Mouse (Mus musculus) stomach, embryonic 14.5 days (tissue): ENCODE results near the gene Naif1. TPM values are rescaled to one million over a fixed set of nuclear protein-coding genes. Genes with fewer than 3 reads are reported as not detected.

ENCODE experiments used
- ATAC-seq: fragments of 200-750 bp; cut with Nextera tagmentation; 2 replicates; pipeline ENCODE4 v1.8.0; 2017; ENCODE audit warnings: low read depth, moderate TSS enrichment; ENCODE audit not compliant: insufficient number of reproducible peaks, insufficient read depth, low FRiP score
- H3K27ac ChIP-seq: fragments of 300-500 bp; sonication (generic); 2 replicates; pipeline ENCODE4 v1.5.1; 2014; ENCODE audit warnings: mild to moderate bottlenecking, low read length, moderate library complexity, mixed read lengths
- H3K27me3 ChIP-seq: fragments of 300-500 bp; sonication (generic); 2 replicates; pipeline ENCODE4 v1.6.1; 2014; ENCODE audit warnings: low read length, control low read depth, mixed read lengths; ENCODE audit not compliant: control insufficient read depth, insufficient read depth
- H3K36me3 ChIP-seq: fragments of 300-500 bp; sonication (generic); 2 replicates; pipeline ENCODE4 v1.6.1; 2014; ENCODE audit warnings: mild to moderate bottlenecking, control low read depth, low read length, moderate library complexity, mixed read lengths; ENCODE audit not compliant: control insufficient read depth, insufficient read depth
- H3K4me1 ChIP-seq: fragments of 300-500 bp; sonication (generic); 2 replicates; pipeline ENCODE4 v1.6.1; 2014; ENCODE audit warnings: low read length, control low read depth, mixed read lengths; ENCODE audit not compliant: control insufficient read depth, insufficient read depth
- H3K4me2 ChIP-seq: fragments of 300-500 bp; sonication (generic); replicated peaks from 2 replicates; pipeline ENCODE4 v1.6.1; 2014; ENCODE audit warnings: low read depth, low read length, control low read depth
- H3K4me3 ChIP-seq: fragments of 300-500 bp; sonication (generic); 2 replicates; pipeline ENCODE4 v1.5.1; 2014; ENCODE audit warnings: low read depth, low read length, control low read depth
- H3K9ac ChIP-seq: fragments of 300-500 bp; sonication (generic); replicated peaks from 2 replicates; pipeline ENCODE4 v1.6.1; 2014; ENCODE audit warnings: low read depth, mild to moderate bottlenecking, control low read depth, low read length, moderate library complexity, mixed read lengths
- H3K9me3 ChIP-seq: fragments of 300-500 bp; sonication (generic); 2 replicates; pipeline ENCODE4 v1.6.1; 2016; ENCODE audit warnings: low read depth, low read length, control low read depth; ENCODE audit not compliant: control insufficient read depth
- WGBS: fragments of 180-500 bp; shearing (Covaris S2); extraction: QIAGEN DNeasy Blood & Tissue Kit; methylation state at CpG from one replicate; pipeline ENCODE4 v1.1.7; 2014; 5-methylcytosine and 5-hydroxymethylcytosine counted together
- polyA plus RNA-seq: library from polyadenylated mRNA; unstranded; fragments of >200 nt; fragmentation: Nextera tagmentation; extraction: Ambion mirVana; gene quantifications from 2 replicates; pipeline ENCODE4 v1.2.1, GENCODE M21; 2014

The Naif1 gene
- polyA plus RNA-seq, 1 experiment from 2014 or later, result 5.6 TPM

GRCm38 (mm10) chr2:32430701-32431676, 19.3 kb upstream of the Naif1 start:
- Histone ChIP-seq H3K4me2 (peak overlapping the region; percentile 54), H3K9ac (no peak overlapping the region; the same call in 1 of the 2 replicates), H3K9me3 (no peaks in the 10 kb centered on the region), H3K36me3 (no peaks in the 10 kb centered on the region), H3K27ac (peak overlapping the region; percentile 78), H3K27me3 (no peaks in the 10 kb centered on the region), H3K4me3 (peak overlapping the region; percentile 32), H3K4me1 (peaks cover 36% of the 10 kb centered on the region)
- peak; percentile 85 for ATAC-seq
- 7% methylated on average over 18 of the region's 18 CpGs for WGBS

GRCm38 (mm10) chr2:32436686-32437372, 13.4 kb upstream of the Naif1 start:
- WGBS, result 58% methylated on average over 3 of the region's 3 CpGs
- Histone ChIP-seq H3K9me3 (no peaks in the 10 kb centered on the region), H3K27me3 (no peaks in the 10 kb centered on the region), H3K4me1 (peaks cover 9% of the 10 kb centered on the region; the same call in 1 of the 2 replicates), H3K27ac (no peak overlapping the region), H3K4me2 (no peak overlapping the region), H3K4me3 (no peak overlapping the region), H3K36me3 (no peaks in the 10 kb centered on the region), H3K9ac (no peak overlapping the region)
- ATAC-seq, result no peak

- ATAC-seq, result no peak
- no peaks in the 10 kb centered on the region for H3K36me3 ChIP-seq
- peaks cover 9% of the 10 kb centered on the region; the same call in 1 of the 2 replicates for H3K4me1 ChIP-seq
- 83% methylated on average over 2 of the region's 2 CpGs for WGBS
- H3K4me3 ChIP-seq, result no peak overlapping the region
- no peak overlapping the region for H3K9ac ChIP-seq
- no peak overlapping the region for H3K4me2 ChIP-seq
- H3K27me3 ChIP-seq, result no peaks in the 10 kb centered on the region
- H3K27ac ChIP-seq, result no peak overlapping the region
- no peaks in the 10 kb centered on the region for H3K9me3 ChIP-seq
Observed at GRCm38 (mm10) chr2:32437612-32438166, 12.6 kb upstream of the Naif1 start.

GRCm38 (mm10) chr2:32438733-32439132, 11.5 kb upstream of the Naif1 start:
- no peak overlapping the region for H3K9ac ChIP-seq
- 83% methylated on average over 3 of the region's 3 CpGs for WGBS

DNA sequence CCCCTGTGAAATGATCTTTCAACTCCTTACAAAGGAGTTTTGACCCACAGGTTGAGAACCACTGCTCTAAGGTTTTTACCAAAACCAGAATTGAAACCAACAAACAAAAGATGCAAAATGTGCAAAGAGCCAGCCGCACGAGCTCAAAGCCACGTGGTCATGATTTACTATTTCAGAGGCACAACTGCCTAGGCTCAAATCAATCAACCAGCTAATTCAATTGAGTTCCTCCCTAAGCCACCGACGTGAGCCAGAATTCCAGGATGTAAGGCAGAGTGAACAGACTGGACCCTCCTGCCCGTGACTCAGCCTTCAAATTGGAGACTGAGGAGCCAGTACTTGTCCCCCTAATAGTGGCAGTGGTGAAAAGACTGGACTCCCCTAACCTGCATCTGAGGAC, 11.1 kb upstream of the Naif1 start:
- H3K4me3 ChIP-seq, result no peak overlapping the region
- H3K4me2 ChIP-seq, result no peak overlapping the region
- no peaks in the 10 kb centered on the region for H3K36me3 ChIP-seq
- 48% methylated on average over 6 of the region's 6 CpGs for WGBS
- no peaks in the 10 kb centered on the region for H3K9me3 ChIP-seq
- peaks cover 9% of the 10 kb centered on the region; the same call in 1 of the 2 replicates for H3K4me1 ChIP-seq
- H3K27me3 ChIP-seq, result no peaks in the 10 kb centered on the region
- no peak for ATAC-seq
- H3K9ac ChIP-seq, result no peak overlapping the region
- no peak overlapping the region for H3K27ac ChIP-seq

More at GRCm38 (mm10) chr2:32438733-32439132, 11.5 kb upstream of the Naif1 start:
- Histone ChIP-seq H3K27me3 (no peaks in the 10 kb centered on the region), H3K27ac (no peak overlapping the region), H3K4me2 (no peak overlapping the region), H3K4me1 (peaks cover 9% of the 10 kb centered on the region; the same call in 1 of the 2 replicates), H3K4me3 (no peak overlapping the region), H3K36me3 (no peaks in the 10 kb centered on the region), H3K9me3 (no peaks in the 10 kb centered on the region)
- ATAC-seq, result no peak

GRCm38 (mm10) chr2:32440164-32440563, 10.1 kb upstream of the Naif1 start:
- no peak for ATAC-seq
- Histone ChIP-seq H3K9ac (no peak overlapping the region), H3K27me3 (no peaks in the 10 kb centered on the region), H3K4me2 (no peak overlapping the region), H3K36me3 (no peaks in the 10 kb centered on the region), H3K4me3 (no peak overlapping the region), H3K4me1 (peaks cover 9% of the 10 kb centered on the region; the same call in 1 of the 2 replicates), H3K27ac (no peak overlapping the region), H3K9me3 (no peaks in the 10 kb centered on the region)
- 51% methylated on average over 2 of the region's 2 CpGs for WGBS

DNA sequence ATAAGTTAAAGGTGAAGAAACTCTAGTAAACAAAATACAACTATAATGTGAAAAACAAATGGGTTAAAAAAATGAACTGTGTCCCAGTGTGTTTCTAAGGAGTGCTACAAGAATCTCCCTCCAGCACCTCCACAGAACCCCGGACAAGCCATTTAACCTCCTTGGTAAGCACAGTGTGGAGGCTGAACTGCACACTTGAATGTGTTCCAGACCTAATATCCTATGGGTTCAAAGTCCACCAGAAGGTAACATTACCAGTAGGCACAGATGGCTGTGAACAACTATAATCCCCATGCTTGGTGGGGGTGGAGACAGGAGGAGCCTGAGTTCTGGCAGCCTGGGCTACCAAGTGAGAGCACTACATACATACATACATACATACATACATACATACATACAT, 9.6 kb upstream of the Naif1 start:
- ATAC-seq, result no peak
- Histone ChIP-seq H3K27ac (no peak overlapping the region), H3K4me1 (peaks cover 9% of the 10 kb centered on the region; the same call in 1 of the 2 replicates), H3K9me3 (no peaks in the 10 kb centered on the region), H3K4me2 (no peak overlapping the region), H3K36me3 (no peaks in the 10 kb centered on the region), H3K9ac (no peak overlapping the region), H3K27me3 (no peaks in the 10 kb centered on the region), H3K4me3 (no peak overlapping the region)
- WGBS, result 65% methylated on average over 1 of the region's 1 CpGs

DNA sequence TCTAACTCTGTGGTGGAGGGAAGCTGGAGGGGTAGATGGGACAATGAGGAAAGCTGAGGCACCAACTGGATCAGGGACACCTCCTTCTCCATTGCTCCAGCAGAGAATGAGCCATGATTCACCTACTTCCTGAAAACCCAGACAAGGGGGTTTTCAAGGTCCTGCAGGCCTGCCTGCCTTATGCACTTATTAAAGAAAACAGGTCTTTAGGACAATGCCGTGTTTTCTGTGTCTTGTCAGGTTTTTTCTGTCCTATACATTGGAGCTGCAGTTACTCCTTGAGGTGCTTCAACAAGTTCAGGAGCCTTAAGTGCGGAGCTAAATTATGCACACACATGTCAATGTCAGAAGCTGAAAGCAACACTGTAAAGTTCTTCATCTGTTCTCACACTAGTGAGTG, 8.7 kb upstream of the Naif1 start:
- no peak for ATAC-seq
- no peaks in the 10 kb centered on the region for H3K27me3 ChIP-seq
- H3K4me3 ChIP-seq, result no peak overlapping the region
- no peak overlapping the region for H3K4me2 ChIP-seq
- no peaks in the 10 kb centered on the region for H3K9me3 ChIP-seq
- no peaks in the 10 kb centered on the region for H3K36me3 ChIP-seq
- H3K4me1 ChIP-seq, result peaks cover 9% of the 10 kb centered on the region; the same call in 1 of the 2 replicates
- no peak overlapping the region for H3K27ac ChIP-seq
- 81% methylated on average over 2 of the region's 2 CpGs for WGBS
- H3K9ac ChIP-seq, result no peak overlapping the region
